Mouse (Mus musculus) stomach, embryonic 15.5 days (tissue): ENCODE data around the gene Spata25. TPM values are rescaled to one million over a fixed set of nuclear protein-coding genes. Genes with fewer than 3 reads are reported as not detected.

Experiments used
- ATAC-seq: fragments of 200-750 bp; cut with Nextera tagmentation; 2 replicates; pipeline ENCODE4 v1.8.0; 2017; ENCODE audit warnings: low read depth, moderate number of reproducible peaks, moderate TSS enrichment; ENCODE audit not compliant: insufficient read depth, low FRiP score
- H3K27ac ChIP-seq: fragments of 300-500 bp; sonication (generic); 2 replicates; pipeline ENCODE4 v1.5.1; 2015; ENCODE audit warnings: mild to moderate bottlenecking, inconsistent platforms
- H3K27me3 ChIP-seq: fragments of 300-500 bp; sonication (generic); replicated peaks from 2 replicates; pipeline ENCODE4 v1.6.1; 2015; ENCODE audit warnings: inconsistent platforms
- H3K36me3 ChIP-seq: fragments of 300-500 bp; sonication (generic); 2 replicates; pipeline ENCODE4 v1.6.1; 2015; ENCODE audit warnings: inconsistent platforms
- H3K4me1 ChIP-seq: fragments of 300-500 bp; sonication (generic); 2 replicates; pipeline ENCODE4 v1.6.1; 2015; ENCODE audit warnings: inconsistent platforms
- H3K4me2 ChIP-seq: fragments of 300-500 bp; sonication (generic); 2 replicates; pipeline ENCODE4 v1.6.1; 2015; ENCODE audit warnings: mild to moderate bottlenecking, inconsistent platforms
- H3K4me3 ChIP-seq: fragments of 300-500 bp; sonication (generic); replicated peaks from 2 replicates; pipeline ENCODE4 v1.5.1; 2015; ENCODE audit warnings: inconsistent platforms
- H3K9ac ChIP-seq: fragments of 300-500 bp; sonication (generic); 2 replicates; pipeline ENCODE4 v1.6.1; 2015; ENCODE audit warnings: inconsistent platforms
- H3K9me3 ChIP-seq: fragments of 300-500 bp; sonication (generic); 2 replicates; pipeline ENCODE4 v1.6.1; 2016; ENCODE audit warnings: inconsistent platforms
- WGBS: fragments of 180-500 bp; shearing (Covaris S2); methylation state at CpG from one replicate; pipeline ENCODE4 v1.1.7; 2015; 5-methylcytosine and 5-hydroxymethylcytosine counted together
- polyA plus RNA-seq: library from polyadenylated mRNA; unstranded; fragments of >200 nt; fragmentation: Nextera tagmentation; extraction: Ambion mirVana; gene quantifications from 2 replicates; pipeline ENCODE4 v1.2.1, GENCODE M21; 2015

Gene Spata25
- polyA plus RNA-seq, 1 experiment from 2014 or later: not detected

DNA sequence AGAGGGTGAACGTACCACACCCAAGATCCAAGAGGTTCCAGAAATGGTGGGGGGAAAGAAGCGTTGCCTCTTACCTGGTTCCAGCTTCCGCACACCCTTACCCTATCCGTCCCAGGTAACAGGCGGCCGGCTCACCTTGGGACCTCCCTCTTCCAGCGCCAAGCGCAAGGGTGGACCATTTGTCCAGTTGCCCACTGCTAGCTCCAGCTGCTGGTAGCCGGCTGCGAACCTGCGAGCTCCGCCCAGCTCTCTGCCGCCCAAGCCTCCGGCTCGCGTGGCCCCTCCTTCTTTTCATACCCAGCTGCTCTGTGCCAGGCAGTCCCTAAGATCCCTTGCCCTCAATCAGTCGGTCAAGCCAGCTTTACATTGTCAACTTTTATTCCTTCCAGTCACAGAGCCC lies 51.5 kb downstream of the Spata25 start:
- no peak overlapping the region for H3K27ac ChIP-seq
- ATAC-seq: no peak
- H3K4me3 ChIP-seq: no peak overlapping the region
- H3K4me1 ChIP-seq: no peaks in the 10 kb centered on the region
- no peak overlapping the region for H3K4me2 ChIP-seq
- no peaks in the 10 kb centered on the region for H3K9me3 ChIP-seq
- WGBS: 57% methylated on average over 17 of the region's 17 CpGs
- no peaks in the 10 kb centered on the region for H3K36me3 ChIP-seq
- H3K9ac ChIP-seq: no peak overlapping the region
- H3K27me3 ChIP-seq: no peaks in the 10 kb centered on the region

Other genes with a start within 250 kb of the Spata25 start
- gene Wfdc6a, start 243.1 kb downstream of the Spata25 start, polyA plus RNA-seq: 1.0 and 1.5 TPM in 2 replicates
- gene Eppin, start 234.9 kb downstream of the Spata25 start, polyA plus RNA-seq: not detected in 2 replicates
- not detected in 2 replicates for gene Wfdc6b, start 215.0 kb downstream of the Spata25 start, polyA plus RNA-seq
- not detected in 2 replicates for gene Wfdc8, start 214.9 kb downstream of the Spata25 start, polyA plus RNA-seq
- gene Wfdc16, start 189.7 kb downstream of the Spata25 start, polyA plus RNA-seq: not detected in 2 replicates
- 0.44 and 0.99 TPM in 2 replicates for gene Wfdc10, start 172.5 kb downstream of the Spata25 start, polyA plus RNA-seq
- not detected in 2 replicates for gene Wfdc9, start 172.0 kb downstream of the Spata25 start, polyA plus RNA-seq
- not detected in 2 replicates for gene Wfdc11, start 154.4 kb downstream of the Spata25 start, polyA plus RNA-seq
- gene Wfdc13, start 143.4 kb downstream of the Spata25 start, polyA plus RNA-seq: 1.9 and 3.7 TPM in 2 replicates
- not detected in 2 replicates for gene Spint4, start 130.0 kb downstream of the Spata25 start, polyA plus RNA-seq
- gene Spint5, start 113.2 kb downstream of the Spata25 start, polyA plus RNA-seq: not detected in 2 replicates
- 2.2 and 2.3 TPM in 2 replicates for gene Wfdc3, start 82.6 kb downstream of the Spata25 start, polyA plus RNA-seq
- gene Dnttip1, start 82.6 kb downstream of the Spata25 start, polyA plus RNA-seq: 60.9 and 64.7 TPM in 2 replicates
- 428 and 438 TPM in 2 replicates for gene Ube2c, start 58.6 kb downstream of the Spata25 start, polyA plus RNA-seq
- gene Tnnc2, start 48.6 kb downstream of the Spata25 start, polyA plus RNA-seq: 8.1 and 16.8 TPM in 2 replicates
- 24.6 and 24.8 TPM in 2 replicates for gene Snx21, start 42.7 kb downstream of the Spata25 start, polyA plus RNA-seq
- 21.9 and 22.9 TPM in 2 replicates for gene Acot8, start 23.7 kb downstream of the Spata25 start, polyA plus RNA-seq
- gene Zswim3, start 23.4 kb downstream of the Spata25 start, polyA plus RNA-seq: 7.9 and 8.5 TPM in 2 replicates
- gene Zswim1, start 5.9 kb downstream of the Spata25 start, polyA plus RNA-seq: 13.1 and 13.5 TPM in 2 replicates
- gene Ctsa, start 4.3 kb upstream of the Spata25 start, polyA plus RNA-seq: 132 and 159 TPM in 2 replicates
- gene Neurl2, start 4.9 kb upstream of the Spata25 start, polyA plus RNA-seq: 6.2 and 6.9 TPM in 2 replicates
- gene Pltp, start 29.2 kb upstream of the Spata25 start, polyA plus RNA-seq: 43.9 and 48.5 TPM in 2 replicates
- gene Pcif1, start 50.8 kb upstream of the Spata25 start, polyA plus RNA-seq: 64.7 and 70.9 TPM in 2 replicates
- 10.6 and 12.1 TPM in 2 replicates for gene Zfp335, start 83.2 kb upstream of the Spata25 start, polyA plus RNA-seq
- gene Mmp9, start 112.2 kb upstream of the Spata25 start, polyA plus RNA-seq: 5.3 and 6.2 TPM in 2 replicates
- gene Slc12a5, start 132.3 kb upstream of the Spata25 start, polyA plus RNA-seq: 1.0 and 1.4 TPM in 2 replicates
- gene Ncoa5, start 206.3 kb upstream of the Spata25 start, polyA plus RNA-seq: 58.6 and 60.6 TPM in 2 replicates
- gene Cd40, start 227.1 kb upstream of the Spata25 start, polyA plus RNA-seq: 7.1 TPM in 2 replicates